12 mouse cellular contexts compared by ENCODE assay signal in genomic region chr8:108593891-108594290, GRCm38 (mm10).
A peak's percentile ranks its signal among the peaks of the same experiment; 100 is the strongest.
DNase-seq lines count a peak whose midpoint lies in the region; ATAC-seq lines count a peak whose summit lies in the region.
"Had no signal": no experiment of that assay in that cellular context is flagged by ENCODE, and none has a peak within 500 bp of the region (broad histone marks: within the 10 kb centered on the region; RNA-seq: fewer than 3 reads in every experiment).

No protein-coding gene starts in this region.

- H3K27ac ChIP-seq in forebrain, embryonic 14.5 days (ENCODE audit: low read depth, low read length): no peak overlapping the region
- H3K27ac ChIP-seq in forebrain, embryonic 16.5 days (ENCODE audit: low read length): no peak overlapping the region
- H3K27ac ChIP-seq in kidney, embryonic 15.5 days: peak overlapping the region; percentile 78
- H3K27ac ChIP-seq in brown adipose tissue, adult 24 weeks (replicated peaks; ENCODE audit: low read depth, low read length): peak overlapping the region; percentile 78
- peak overlapping the region; percentile 89 for H3K27ac ChIP-seq in limb, embryonic 12.5 days
- H3K27ac ChIP-seq: hindbrain, embryonic 15.5 days; left cerebral cortex, adult 2 months had no signal

- H3K4me3 ChIP-seq in forebrain, embryonic 14.5 days (ENCODE audit: low read depth, low read length): no peak overlapping the region
- no peak overlapping the region for H3K4me3 ChIP-seq in forebrain, embryonic 16.5 days (replicated peaks; ENCODE audit: low read length)
- H3K4me3 ChIP-seq in kidney, embryonic 15.5 days (replicated peaks): no peak overlapping the region
- no peak overlapping the region for H3K4me3 ChIP-seq in brown adipose tissue, adult 24 weeks (ENCODE audit: insufficient read depth, low read depth, low read length)
- no peak overlapping the region for H3K4me3 ChIP-seq in limb, embryonic 12.5 days (replicated peaks)
- H3K4me3 ChIP-seq: erythroblast, embryonic 14.5 days; hindbrain, embryonic 15.5 days; left cerebral cortex, adult 2 months; megakaryocyte, embryonic 14.5 days had no signal

- DNase-seq in forebrain, embryonic 14.5 days (ENCODE audit: low spot score): peak; percentile 60
- no peak for DNase-seq in kidney, adult 8-10 months
- no peak for DNase-seq in adrenal gland, postnatal 25 days
- no peak for DNase-seq in cerebellum, postnatal 25 days

- no peak overlapping the region for H3K9ac ChIP-seq in forebrain, embryonic 14.5 days (ENCODE audit: low read length)
- H3K9ac ChIP-seq in forebrain, embryonic 16.5 days (replicated peaks; ENCODE audit: low read depth, low read length): no peak overlapping the region
- no peak overlapping the region for H3K9ac ChIP-seq in kidney, embryonic 15.5 days
- no peak overlapping the region for H3K9ac ChIP-seq in limb, embryonic 12.5 days (replicated peaks)
- H3K9ac ChIP-seq: hindbrain, embryonic 15.5 days had no signal

- ATAC-seq in forebrain, embryonic 14.5 days: peak; percentile 62; the same call in 1 of the 2 replicates
- ATAC-seq in forebrain, embryonic 16.5 days: no peak
- 0 out of 2 replicates have a peak, but pooled peaks have one; percentile 34 for ATAC-seq in kidney, embryonic 15.5 days (replicated peaks; ENCODE audit: low FRiP score)
- 0 out of 2 replicates have a peak, but pooled peaks have one; percentile 57 for ATAC-seq in limb, embryonic 12.5 days (ENCODE audit: insufficient number of reproducible peaks, insufficient read depth, low FRiP score, low TSS enrichment, low read depth)

- H3K4me1 ChIP-seq in forebrain, embryonic 14.5 days (ENCODE audit: control insufficient read depth, insufficient read depth, low read length): peaks cover 11% of the 10 kb centered on the region; the same call in 1 of the 2 replicates
- H3K4me1 ChIP-seq in forebrain, embryonic 16.5 days (replicated peaks; ENCODE audit: control insufficient read depth, insufficient read depth, low read length): peaks cover 15% of the 10 kb centered on the region
- peaks cover 40% of the 10 kb centered on the region for H3K4me1 ChIP-seq in kidney, embryonic 15.5 days
- H3K4me1 ChIP-seq in brown adipose tissue, adult 24 weeks (ENCODE audit: control insufficient read depth, insufficient read depth, insufficient read length, low read length): peaks cover 12% of the 10 kb centered on the region
- peaks cover 45% of the 10 kb centered on the region for H3K4me1 ChIP-seq in limb, embryonic 12.5 days (replicated peaks)

- WGBS in forebrain, embryonic 14.5 days: 45% methylated on average over 9 of the region's 9 CpGs
- WGBS in forebrain, embryonic 16.5 days: 35% methylated on average over 9 of the region's 9 CpGs
- WGBS in kidney, embryonic 15.5 days: 24% methylated on average over 9 of the region's 9 CpGs
- WGBS in limb, embryonic 12.5 days: 11% methylated on average over 9 of the region's 9 CpGs

- no peaks in the 10 kb centered on the region for H3K36me3 ChIP-seq in forebrain, embryonic 14.5 days (ENCODE audit: control insufficient read depth, insufficient read depth, low read length)
- H3K36me3 ChIP-seq in forebrain, embryonic 16.5 days (ENCODE audit: control insufficient read depth, insufficient read depth): no peaks in the 10 kb centered on the region
- no peaks in the 10 kb centered on the region for H3K36me3 ChIP-seq in kidney, embryonic 15.5 days
- H3K36me3 ChIP-seq in limb, embryonic 12.5 days: no peaks in the 10 kb centered on the region
- H3K36me3 ChIP-seq: hindbrain, embryonic 15.5 days had no signal

- no peaks in the 10 kb centered on the region for H3K27me3 ChIP-seq in forebrain, embryonic 14.5 days (replicated peaks; ENCODE audit: control insufficient read depth, insufficient read depth, low read length)
- no peaks in the 10 kb centered on the region for H3K27me3 ChIP-seq in forebrain, embryonic 16.5 days (replicated peaks; ENCODE audit: control insufficient read depth, insufficient read depth, low read length)
- no peaks in the 10 kb centered on the region for H3K27me3 ChIP-seq in kidney, embryonic 15.5 days
- H3K27me3 ChIP-seq in limb, embryonic 12.5 days: no peaks in the 10 kb centered on the region
- H3K27me3 ChIP-seq: hindbrain, embryonic 15.5 days had no signal

- H3K9me3 ChIP-seq in forebrain, embryonic 14.5 days (replicated peaks; ENCODE audit: control insufficient read depth, low read length): no peaks in the 10 kb centered on the region
- no peaks in the 10 kb centered on the region for H3K9me3 ChIP-seq in forebrain, embryonic 16.5 days (ENCODE audit: control insufficient read depth, low read length)
- H3K9me3 ChIP-seq in kidney, embryonic 15.5 days (replicated peaks): no peaks in the 10 kb centered on the region
- H3K9me3 ChIP-seq in limb, embryonic 12.5 days: no peaks in the 10 kb centered on the region
- H3K9me3 ChIP-seq: hindbrain, embryonic 15.5 days; megakaryocyte, embryonic 14.5 days had no signal

- H3K4me2 ChIP-seq in forebrain, embryonic 14.5 days (ENCODE audit: low read length): no peak overlapping the region
- H3K4me2 ChIP-seq in forebrain, embryonic 16.5 days (ENCODE audit: low read length): no peak overlapping the region
- H3K4me2 ChIP-seq in kidney, embryonic 15.5 days: no peak overlapping the region
- H3K4me2 ChIP-seq in limb, embryonic 12.5 days: peak overlapping the region; percentile 29
- H3K4me2 ChIP-seq: hindbrain, embryonic 15.5 days had no signal

Comparison
In these comparisons a context has a peak if more than half of its experiments do, and no peak if none do; other contexts are left out.
1. H3K27ac ChIP-seq: peak in kidney, embryonic 15.5 days (single experiment), brown adipose tissue, adult 24 weeks (single experiment) and limb, embryonic 12.5 days (single experiment); none in forebrain, embryonic 14.5 days (single experiment) and forebrain, embryonic 16.5 days (single experiment).